Mouse (Mus musculus): Measurements from ENCODE around the gene Nprl3. TPM values are rescaled to one million over a fixed set of nuclear protein-coding genes. Genes with fewer than 3 reads are reported as not detected.
A peak's percentile ranks its signal among the peaks of the same experiment; 100 is the strongest.
"Not testable (repeated sequence)": the region's sequence is repeated elsewhere in the genome, so short reads cannot be mapped to it uniquely, and the experiment has no call there.

The Nprl3 gene
- polyA plus RNA-seq (2016; fragmentation: Nextera tagmentation; extraction: Ambion mirVana), result 41.9 and 46.9 TPM in 2 replicates

DNA sequence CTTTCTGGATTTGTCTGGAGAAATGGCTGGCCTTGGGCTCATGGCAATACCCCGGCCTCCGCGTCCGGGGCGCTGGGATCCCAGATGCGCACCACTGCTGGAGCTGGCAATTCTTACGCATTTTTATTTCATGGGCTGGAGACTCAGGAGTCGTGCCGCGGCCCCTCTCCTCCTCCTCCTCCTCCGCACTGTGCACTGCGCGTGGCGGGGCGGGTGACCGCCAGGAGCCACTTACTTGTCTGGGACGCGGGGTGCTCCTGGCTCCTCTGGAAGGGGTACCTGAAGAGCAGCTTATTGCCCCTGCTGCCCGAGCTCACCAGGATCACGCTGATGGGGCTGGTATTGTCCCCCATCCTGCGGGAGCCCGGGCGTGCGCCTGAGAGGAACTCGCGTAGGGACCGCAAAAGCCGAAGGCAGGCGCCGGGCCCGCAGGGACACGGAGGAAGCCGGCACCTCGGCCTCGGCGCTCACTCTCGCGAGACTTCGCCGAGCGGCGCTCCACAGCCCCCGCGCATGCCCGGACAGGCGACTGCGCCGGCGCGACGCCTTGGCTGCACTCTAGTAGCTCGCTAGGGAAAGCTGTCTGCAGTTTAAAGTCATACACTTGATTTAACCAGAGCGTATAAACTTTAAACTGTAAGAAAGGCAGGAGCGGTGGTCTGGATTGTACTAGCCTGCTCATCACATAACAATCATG, at the start of gene Nprl3:
Gene Nprl3 (minus strand): TSS at position 520 of the 697 bp plus-strand sequence.
- no peaks in the 10 kb centered on the region for H3K36me3 ChIP-seq
- under 1% methylated on average over 54 of the region's 54 CpGs for WGBS

DNA sequence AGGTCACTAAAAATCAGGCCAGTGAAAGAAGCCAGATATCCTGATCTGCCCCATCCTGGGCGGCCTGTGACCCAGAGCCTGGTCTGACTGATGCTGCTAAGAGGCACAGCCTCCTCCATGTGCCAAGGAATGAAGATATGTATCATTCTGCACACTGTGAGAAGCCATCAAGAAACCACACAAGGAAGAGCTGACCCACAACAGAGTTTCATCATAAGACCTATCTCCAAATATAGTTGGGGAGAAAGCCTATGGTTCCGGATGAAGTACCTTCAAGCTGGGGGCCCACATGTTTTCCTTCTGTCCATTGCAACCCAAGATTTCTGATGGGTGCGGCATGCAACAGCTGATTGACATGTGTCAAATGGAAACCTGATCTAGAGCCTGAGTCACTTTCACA, 48.5 kb upstream of the Nprl3 start:
- 91% methylated on average over 3 of the region's 3 CpGs for WGBS

More for the DNA sequence above, at the start of gene Nprl3:
- no peaks in the 10 kb centered on the region for H3K9me3 ChIP-seq
- H3K27ac ChIP-seq, result peak within 1 kb of the TSS; percentile 98
- peak within 1 kb of the TSS; percentile 72 for H3K4me3 ChIP-seq
- peak within 1 kb of the TSS; percentile 92 for H3K9ac ChIP-seq
- ATAC-seq (ENCODE audit: low FRiP score, low read depth), result peak; percentile 98
- H3K4me1 ChIP-seq, result peaks cover 7% of the 10 kb centered on the region
- H3K4me2 ChIP-seq (replicated peaks), result peak within 1 kb of the TSS; percentile 59
- no peaks in the 10 kb centered on the region for H3K27me3 ChIP-seq (replicated peaks)

GRCm38 (mm10) chr11:32309928-32310327, 42.4 kb upstream of the Nprl3 start:
- Histone ChIP-seq H3K27me3 (replicated peaks) (no peaks in the 10 kb centered on the region), H3K27ac (no peak overlapping the region), H3K9me3 (no peaks in the 10 kb centered on the region), H3K4me3 (no peak overlapping the region), H3K36me3 (no peaks in the 10 kb centered on the region), H3K4me1 (no peaks in the 10 kb centered on the region), H3K4me2 (replicated peaks) (no peak overlapping the region), H3K9ac (no peak overlapping the region)
- WGBS, result 75% methylated on average over 3 of the region's 3 CpGs
- ATAC-seq (ENCODE audit: low FRiP score, low read depth), result no peak

More for the DNA sequence above, 48.5 kb upstream of the Nprl3 start:
- no peak for ATAC-seq (ENCODE audit: low FRiP score, low read depth)
- H3K27ac ChIP-seq, result no peak overlapping the region
- no peak overlapping the region for H3K4me2 ChIP-seq (replicated peaks)
- H3K36me3 ChIP-seq, result no peaks in the 10 kb centered on the region
- H3K9ac ChIP-seq, result no peak overlapping the region
- H3K9me3 ChIP-seq, result no peaks in the 10 kb centered on the region
- no peaks in the 10 kb centered on the region for H3K4me1 ChIP-seq
- H3K4me3 ChIP-seq, result no peak overlapping the region
- no peaks in the 10 kb centered on the region for H3K27me3 ChIP-seq (replicated peaks)

- no peak overlapping the region for H3K9ac ChIP-seq
- H3K36me3 ChIP-seq, result no peaks in the 10 kb centered on the region
- no peak overlapping the region for H3K27ac ChIP-seq
- no peak for ATAC-seq (ENCODE audit: low FRiP score, low read depth)
- H3K4me3 ChIP-seq, result no peak overlapping the region
- 43% methylated on average over 4 of the region's 4 CpGs for WGBS
- H3K27me3 ChIP-seq (replicated peaks), result no peaks in the 10 kb centered on the region
- H3K4me2 ChIP-seq (replicated peaks), result no peak overlapping the region
- no peaks in the 10 kb centered on the region for H3K9me3 ChIP-seq
- H3K4me1 ChIP-seq, result no peaks in the 10 kb centered on the region
Observed at GRCm38 (mm10) chr11:32309446-32309845, 41.9 kb upstream of the Nprl3 start.

- ATAC-seq (ENCODE audit: low FRiP score, low read depth), result no peak
- WGBS, result 73% methylated on average over 1 of the region's 1 CpGs
- H3K4me3 ChIP-seq, result no peak overlapping the region
- no peaks in the 10 kb centered on the region for H3K36me3 ChIP-seq
- H3K4me2 ChIP-seq (replicated peaks), result no peak overlapping the region
- no peaks in the 10 kb centered on the region for H3K9me3 ChIP-seq
- no peaks in the 10 kb centered on the region for H3K4me1 ChIP-seq
- no peak overlapping the region for H3K9ac ChIP-seq
- no peak overlapping the region for H3K27ac ChIP-seq
- no peaks in the 10 kb centered on the region for H3K27me3 ChIP-seq (replicated peaks)
Observed at GRCm38 (mm10) chr11:32307006-32307405, 39.5 kb upstream of the Nprl3 start.

GRCm38 (mm10) chr11:32303455-32303854, 35.9 kb upstream of the Nprl3 start:
- Histone ChIP-seq H3K27me3 (replicated peaks) (peaks cover 7% of the 10 kb centered on the region; the same call in 1 of the 2 replicates), H3K9me3 (no peaks in the 10 kb centered on the region), H3K9ac (no peak overlapping the region), H3K36me3 (no peaks in the 10 kb centered on the region), H3K27ac (no peak overlapping the region), H3K4me3 (no peak overlapping the region), H3K4me2 (replicated peaks) (no peak overlapping the region), H3K4me1 (no peaks in the 10 kb centered on the region)
- WGBS, result 83% methylated on average over 1 of the region's 1 CpGs
- ATAC-seq (ENCODE audit: low FRiP score, low read depth), result no peak

DNA sequence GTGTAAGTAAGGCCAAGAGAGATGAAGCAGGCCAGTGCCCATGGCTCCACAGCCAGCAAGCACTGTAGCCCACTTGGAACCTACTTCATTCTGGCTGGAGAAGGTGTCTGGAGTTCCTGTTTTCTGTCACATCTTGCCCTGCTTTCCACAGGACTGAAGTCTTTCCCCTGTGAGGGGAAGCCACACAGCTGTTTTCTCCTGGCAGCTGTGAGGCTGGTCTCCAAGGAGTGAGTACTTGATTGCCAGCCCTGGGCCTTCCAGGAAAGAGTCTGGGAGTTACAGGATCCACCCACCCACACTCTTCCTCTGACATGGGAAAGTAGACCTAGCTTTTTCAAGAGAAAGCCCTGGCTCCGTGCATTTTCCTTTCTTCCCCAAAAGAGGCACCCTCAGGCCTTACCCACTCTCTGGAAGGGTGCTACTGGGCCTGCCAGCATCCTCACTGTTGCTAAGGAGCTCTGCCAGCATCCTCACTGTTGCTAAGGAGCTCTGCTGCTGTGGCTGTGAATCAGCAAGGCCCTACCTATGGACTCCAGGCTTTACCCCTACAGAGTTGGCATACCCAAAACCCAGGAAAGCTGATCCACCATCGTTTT, 35.4 kb upstream of the Nprl3 start:
- Histone ChIP-seq H3K9ac (no peak overlapping the region), H3K4me2 (replicated peaks) (no peak overlapping the region), H3K4me3 (no peak overlapping the region), H3K4me1 (no peaks in the 10 kb centered on the region), H3K36me3 (no peaks in the 10 kb centered on the region), H3K27ac (no peak overlapping the region), H3K9me3 (no peaks in the 10 kb centered on the region), H3K27me3 (replicated peaks) (peaks cover 7% of the 10 kb centered on the region; the same call in 1 of the 2 replicates)
- WGBS, result 50% methylated on average over 2 of the region's 2 CpGs
- ATAC-seq (ENCODE audit: low FRiP score, low read depth), result no peak

DNA sequence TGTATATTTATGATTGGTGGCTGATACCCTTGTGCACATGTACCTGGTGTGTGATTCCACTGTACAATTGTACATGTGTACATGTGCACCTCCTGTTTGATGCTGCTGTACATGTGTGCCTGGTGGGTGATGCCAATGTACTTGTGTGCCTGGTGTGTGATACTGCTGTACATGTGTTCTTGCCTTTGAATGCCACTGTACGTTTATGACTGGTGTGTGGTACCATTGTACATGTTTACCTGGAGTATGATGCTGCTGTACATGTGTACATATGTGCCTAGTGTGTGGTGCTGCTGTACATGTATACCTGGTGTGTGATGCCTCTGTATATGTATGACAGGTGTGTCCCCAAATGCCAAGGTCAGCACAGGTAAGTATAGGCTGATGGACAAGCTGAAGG, 34.0 kb upstream of the Nprl3 start:
- no peaks in the 10 kb centered on the region for H3K9me3 ChIP-seq
- H3K27ac ChIP-seq, result no peak overlapping the region
- WGBS, result 77% methylated on average over 1 of the region's 1 CpGs
- H3K4me3 ChIP-seq, result no peak overlapping the region
- H3K4me2 ChIP-seq (replicated peaks), result no peak overlapping the region
- H3K4me1 ChIP-seq, result no peaks in the 10 kb centered on the region
- no peak for ATAC-seq (ENCODE audit: low FRiP score, low read depth)
- peaks cover 7% of the 10 kb centered on the region; the same call in 1 of the 2 replicates for H3K27me3 ChIP-seq (replicated peaks)
- no peak overlapping the region for H3K9ac ChIP-seq
- H3K36me3 ChIP-seq, result no peaks in the 10 kb centered on the region

- H3K27ac ChIP-seq, result no peak overlapping the region
Observed at GRCm38 (mm10) chr11:32300279-32301267, 33.1 kb upstream of the Nprl3 start.

DNA sequence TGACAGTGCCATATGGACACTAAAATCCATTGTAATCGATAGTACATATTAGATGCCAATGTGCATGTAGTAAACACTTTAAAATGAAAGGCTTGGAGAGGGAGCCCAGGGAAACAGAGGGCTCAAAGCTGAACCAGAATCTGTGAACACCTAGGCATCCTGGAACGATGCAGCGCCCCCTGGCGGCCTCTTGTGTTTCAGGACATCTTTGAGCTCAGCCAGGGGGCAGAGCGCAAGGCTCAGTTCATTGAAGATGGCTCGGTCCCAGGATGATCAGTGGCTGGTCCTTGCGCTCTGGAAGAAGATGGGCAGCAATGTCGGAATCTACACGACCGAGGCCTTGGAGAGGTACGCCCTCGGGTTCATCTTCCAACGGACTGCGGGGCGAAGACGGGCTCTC, 32.4 kb upstream of the Nprl3 start, which contains the start of gene Hbq1a:
Gene Hbq1a (plus strand): TSS at position 205 of the 400 bp plus-strand sequence.
- not testable (repeated sequence) for H3K36me3 ChIP-seq; H3K27ac ChIP-seq; H3K4me3 ChIP-seq; H3K9ac ChIP-seq; H3K9me3 ChIP-seq; H3K4me1 ChIP-seq; H3K27me3 ChIP-seq (replicated peaks)
- WGBS, result 5% methylated on average over 16 of the region's 16 CpGs
- H3K4me2 ChIP-seq (replicated peaks), result peak within 1 kb of the TSS; percentile 54
- ATAC-seq (ENCODE audit: low FRiP score, low read depth), result peak; percentile 37; the same call in 1 of the 2 replicates

More at GRCm38 (mm10) chr11:32300279-32301267, 33.1 kb upstream of the Nprl3 start:
- Histone ChIP-seq H3K36me3 (no peaks in the 10 kb centered on the region), H3K4me1 (no peaks in the 10 kb centered on the region), H3K9ac (no peak overlapping the region), H3K9me3 (no peaks in the 10 kb centered on the region), H3K27me3 (replicated peaks) (peaks cover 7% of the 10 kb centered on the region; the same call in 1 of the 2 replicates), H3K4me2 (replicated peaks) (peak overlapping the region; percentile 54), H3K4me3 (no peak overlapping the region)
- WGBS, result 55% methylated on average over 15 of the region's 17 CpGs
- ATAC-seq (ENCODE audit: low FRiP score, low read depth), result peak; percentile 37; the same call in 1 of the 2 replicates

GRCm38 (mm10) chr11:32298532-32298918, 31.0 kb upstream of the Nprl3 start:
- no peaks in the 10 kb centered on the region for H3K9me3 ChIP-seq
- H3K4me2 ChIP-seq (replicated peaks), result no peak overlapping the region
- H3K9ac ChIP-seq, result no peak overlapping the region
- H3K4me1 ChIP-seq, result no peaks in the 10 kb centered on the region
- 98% methylated on average over 2 of the region's 2 CpGs for WGBS
- H3K27me3 ChIP-seq (replicated peaks), result peaks cover 7% of the 10 kb centered on the region; the same call in 1 of the 2 replicates
- H3K4me3 ChIP-seq, result no peak overlapping the region
- ATAC-seq (ENCODE audit: low FRiP score, low read depth), result no peak
- H3K36me3 ChIP-seq, result no peaks in the 10 kb centered on the region
- H3K27ac ChIP-seq, result no peak overlapping the region
